Mouse (Mus musculus): Measurements from ENCODE around the gene Birc7. TPM values are rescaled to one million over a fixed set of nuclear protein-coding genes. Genes with fewer than 3 reads are reported as not detected.

The Birc7 gene
- total RNA-seq, 2 experiments from 2014 or later, result not detected

DNA sequence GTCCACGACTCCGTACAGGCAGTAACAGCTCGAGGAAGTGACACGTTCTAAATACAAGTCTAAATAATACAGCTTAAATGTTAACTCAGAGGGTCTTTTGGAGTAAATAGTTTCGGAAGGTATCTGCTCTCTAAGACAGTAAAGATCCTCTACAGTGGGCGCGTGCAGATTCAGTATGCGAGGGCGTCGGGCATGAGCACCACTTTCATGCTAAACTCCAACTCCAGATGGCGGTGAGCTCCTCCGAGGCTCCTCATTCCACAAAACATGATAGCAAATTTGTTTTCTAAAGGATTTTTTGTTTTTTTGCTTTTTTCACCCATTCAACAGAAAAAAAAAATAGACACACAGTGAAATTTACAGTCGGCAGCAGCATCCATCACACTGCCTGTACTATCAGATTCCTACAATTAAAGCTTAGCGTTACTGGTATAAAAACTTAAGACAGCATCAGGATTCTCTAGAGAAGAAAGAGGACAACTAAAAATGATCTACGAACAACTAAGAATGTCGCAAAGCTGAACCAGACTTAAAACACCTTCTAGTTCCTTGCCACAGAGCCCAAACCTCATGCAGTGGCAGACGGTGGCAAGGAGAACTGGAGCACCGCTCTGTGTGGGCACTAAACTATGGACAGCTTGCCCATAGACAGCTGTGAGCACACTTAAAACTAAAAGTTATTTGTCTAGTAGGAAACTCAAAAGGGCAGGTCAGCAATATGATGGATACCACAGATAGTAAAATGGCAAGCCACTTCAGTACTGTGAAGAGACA, 24.2 kb upstream of the Birc7 start:
- DNase-seq (ENCODE audit: low spot score in 2 of 2), result peak in 1 of 2 experiments; percentile 35

DNA sequence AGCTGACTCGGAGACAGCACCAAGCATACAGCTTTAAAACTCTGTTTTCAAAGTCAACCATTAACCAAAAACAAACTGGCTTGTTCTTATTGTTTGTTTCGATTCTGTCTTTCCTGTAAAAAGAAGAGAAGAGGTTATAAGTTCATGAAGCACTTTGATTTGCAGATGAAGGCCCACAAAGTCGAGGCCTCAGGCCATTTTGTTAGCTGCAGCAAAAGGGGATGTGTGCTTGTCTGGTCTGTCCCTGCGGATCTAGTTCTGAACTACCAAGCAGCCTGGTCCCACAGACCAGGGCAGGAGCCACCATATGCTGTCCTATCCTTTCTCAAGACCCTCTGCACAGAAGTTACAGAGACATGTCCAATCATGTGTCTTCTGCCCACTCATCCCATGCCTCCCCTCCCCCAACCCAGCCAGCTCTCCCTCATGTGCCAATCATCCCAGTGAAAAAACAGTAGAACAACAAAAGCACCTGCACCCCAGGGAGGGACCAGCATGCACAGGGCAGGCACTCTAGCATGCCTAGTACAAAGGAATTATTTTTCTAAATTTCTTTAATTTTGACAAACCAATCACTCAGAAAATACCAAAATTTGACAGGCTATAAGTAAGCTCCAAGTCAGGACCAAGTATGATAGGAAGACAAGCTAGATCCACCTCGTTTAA, 23.1 kb upstream of the Birc7 start:
- no peak for DNase-seq (ENCODE audit: low spot score in 2 of 2)

DNA sequence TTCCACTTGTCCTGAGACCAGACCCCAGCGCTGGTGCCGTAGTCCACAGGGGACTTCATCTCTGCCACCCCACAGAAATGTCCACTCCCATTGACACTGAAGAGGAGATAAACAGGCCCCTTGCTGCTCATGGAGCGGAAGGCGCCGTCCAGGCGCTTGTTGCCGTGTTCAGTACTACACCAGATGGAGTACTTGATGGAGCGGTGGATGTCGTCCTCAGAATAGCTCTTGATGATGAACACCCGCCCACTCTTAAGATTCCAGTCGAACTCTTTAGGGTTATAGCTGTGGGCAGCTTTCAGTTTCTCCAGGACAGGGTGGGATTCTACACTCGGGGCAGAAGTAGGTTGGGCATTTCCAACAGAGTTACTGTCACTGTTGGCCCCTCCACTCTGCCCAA, 17.9 kb upstream of the Birc7 start:
- no peak for DNase-seq (ENCODE audit: low spot score in 2 of 2)

DNA sequence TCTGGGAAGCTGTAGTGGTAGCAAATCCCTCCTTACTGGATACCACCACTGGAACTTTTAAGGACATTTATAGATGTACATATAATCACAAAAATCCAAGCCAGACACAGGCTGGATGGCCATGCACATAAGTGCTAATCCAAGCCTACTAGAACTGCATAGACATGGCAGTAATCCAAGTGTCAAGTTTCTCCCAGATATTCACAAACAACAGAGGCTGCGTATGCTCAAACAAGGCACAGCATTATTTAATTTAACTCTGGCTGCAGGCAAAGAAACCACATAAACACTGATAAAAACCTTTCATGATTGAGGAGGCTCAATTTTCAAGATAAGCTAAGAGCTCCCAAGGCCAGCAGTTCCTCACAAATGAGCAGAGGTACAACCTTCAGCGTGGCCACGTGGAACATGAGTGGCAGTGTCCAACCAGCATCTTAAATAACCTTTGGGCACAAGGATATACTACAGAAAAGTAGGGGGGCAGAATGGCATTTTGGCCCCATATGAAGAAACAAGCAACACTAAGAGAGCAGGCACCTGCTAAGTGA, 12.9 kb upstream of the Birc7 start:
- no peak for DNase-seq (ENCODE audit: low spot score in 2 of 2)

DNA sequence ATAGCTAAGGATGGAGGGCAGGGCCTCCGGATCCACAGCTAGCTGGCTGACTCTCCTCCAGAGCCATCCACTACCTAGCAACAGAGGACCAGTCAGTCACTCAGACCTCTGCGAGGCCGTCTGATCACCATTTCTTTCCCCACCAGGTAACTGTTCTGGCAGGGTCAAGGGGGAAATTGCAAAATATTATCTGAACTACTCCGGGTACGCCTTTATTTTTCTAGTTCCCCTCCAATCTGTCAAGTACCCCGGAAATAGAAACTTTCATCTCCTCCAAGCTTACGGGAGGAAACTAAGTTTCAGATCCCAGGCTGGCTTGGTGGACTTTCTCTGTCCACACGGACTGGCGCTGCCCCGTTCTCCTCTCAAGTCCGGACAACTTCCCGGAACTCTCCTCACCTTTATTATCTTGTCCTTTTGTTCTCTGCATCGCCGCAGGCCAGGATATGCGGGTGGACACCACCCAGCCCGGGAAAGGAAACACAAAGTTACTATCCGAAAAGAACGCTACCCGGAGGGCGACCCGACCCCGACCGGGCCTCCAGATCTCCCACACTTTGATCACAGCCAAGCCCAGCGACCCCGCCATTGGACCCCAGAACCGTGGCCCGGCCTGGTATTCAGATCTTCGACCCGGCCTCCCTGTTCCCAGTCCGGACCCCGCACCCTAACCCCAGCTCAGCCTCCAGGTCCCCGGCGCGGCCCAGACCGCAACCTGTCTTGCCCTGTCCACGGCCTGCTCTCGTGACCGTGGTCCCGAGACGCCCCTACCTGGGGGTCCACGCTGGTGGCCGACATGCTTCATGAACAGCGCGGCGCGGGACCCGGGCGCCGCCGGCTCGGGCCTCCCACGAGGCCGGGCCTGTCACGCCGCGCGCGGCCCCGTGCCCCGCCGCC, 8.7 kb upstream of the Birc7 start:
- peak in 1 of 2 experiments; percentile 19 for DNase-seq (ENCODE audit: low spot score in 2 of 2)

DNA sequence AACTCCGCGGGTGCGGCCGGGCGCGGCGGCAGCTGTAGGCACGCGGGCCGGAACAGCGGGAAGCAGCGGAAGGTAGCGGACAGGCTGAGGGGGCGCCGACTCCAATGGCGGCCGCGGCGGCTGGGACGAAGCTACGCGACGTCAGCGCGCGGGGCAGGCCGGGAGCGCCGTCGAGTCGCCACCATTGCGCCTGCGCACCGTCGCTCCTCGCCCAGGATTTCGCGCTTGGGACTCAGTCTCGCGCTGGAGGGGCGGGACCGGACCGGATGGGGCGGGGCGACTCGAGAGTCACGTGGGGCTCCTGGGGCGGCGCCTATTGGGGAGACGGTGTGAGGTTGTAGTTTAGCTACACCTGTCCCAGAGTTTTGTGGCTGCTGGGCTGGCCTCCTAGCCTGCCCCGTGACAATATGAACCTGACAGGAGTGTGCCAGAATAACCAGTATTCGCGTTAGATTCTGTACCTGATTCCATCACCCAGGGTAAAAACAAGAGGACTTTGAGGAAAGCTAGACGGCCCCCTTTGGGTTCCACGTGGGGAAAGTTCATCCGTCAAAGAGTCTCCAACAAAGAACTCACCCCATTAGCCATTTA, 7.9 kb upstream of the Birc7 start, which contains the start of gene Ythdf1:
TSS of gene Ythdf1 (minus strand) at position 140 of the 591 bp plus-strand sequence.
- DNase-seq (ENCODE audit: low spot score in 2 of 2), result peak; percentile 98

DNA sequence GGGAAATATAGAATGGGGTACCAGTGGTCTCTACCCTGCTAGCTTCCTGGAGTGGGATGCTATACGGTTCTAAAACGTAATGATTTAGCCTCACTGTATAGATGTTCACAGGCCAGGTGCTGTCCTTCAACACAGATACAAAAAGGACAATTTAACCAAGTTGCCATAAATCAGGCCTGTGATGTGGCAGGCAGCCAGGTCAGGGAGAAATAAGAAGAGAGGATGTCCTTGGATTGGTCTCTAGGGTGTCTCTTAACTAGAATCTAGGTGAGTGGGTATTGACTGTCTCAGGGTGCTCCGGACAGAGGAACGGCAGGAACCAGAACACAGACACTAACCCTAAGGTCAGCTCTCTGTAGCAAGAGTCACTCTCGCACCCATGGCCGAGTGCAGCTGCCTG, 6.1 kb upstream of the Birc7 start:
- no peak for DNase-seq (ENCODE audit: low spot score in 2 of 2)

DNA sequence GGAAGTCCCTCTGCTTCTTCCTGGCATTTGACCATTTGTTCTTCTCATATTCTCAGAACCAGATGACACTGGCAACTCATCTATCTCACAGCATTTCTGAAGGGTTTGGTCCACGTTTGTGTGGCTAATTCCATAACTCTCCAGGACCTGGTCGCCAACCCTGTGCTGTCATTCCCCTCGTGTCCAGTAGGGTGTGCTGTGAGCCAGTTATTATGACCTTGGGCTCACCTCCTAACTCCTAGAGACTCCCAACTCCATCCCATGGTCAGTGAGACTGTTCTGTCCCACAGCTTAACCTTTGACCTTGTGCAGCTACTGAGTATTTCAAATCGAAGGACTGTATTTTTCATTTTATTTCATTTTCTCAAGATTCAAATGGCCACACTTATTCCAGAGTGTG, 3.6 kb upstream of the Birc7 start:
- peak; percentile 69 to 79 for DNase-seq (ENCODE audit: low spot score in 2 of 2)

DNA sequence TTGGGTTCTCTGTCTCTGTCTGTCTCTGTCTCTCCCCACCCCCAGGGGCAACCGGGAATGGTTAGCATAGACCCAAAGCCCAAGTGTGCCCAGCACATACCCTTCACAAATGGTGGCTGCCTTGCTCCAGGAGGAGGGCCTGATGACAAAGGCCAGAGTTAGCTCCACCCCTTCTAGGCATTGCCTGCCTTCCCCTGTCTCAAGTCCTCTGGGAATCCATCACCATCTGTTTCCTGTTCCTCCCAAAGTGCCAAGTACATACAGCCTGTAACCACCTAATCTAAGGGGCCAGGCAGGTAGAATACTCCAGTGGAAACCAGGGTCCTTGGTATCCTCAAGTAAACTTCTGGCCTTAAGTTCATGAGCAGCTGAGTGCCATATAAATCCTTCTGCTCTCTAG, 3.6 kb downstream of the Birc7 start:
- DNase-seq (ENCODE audit: low spot score in 2 of 2), result no peak

DNA sequence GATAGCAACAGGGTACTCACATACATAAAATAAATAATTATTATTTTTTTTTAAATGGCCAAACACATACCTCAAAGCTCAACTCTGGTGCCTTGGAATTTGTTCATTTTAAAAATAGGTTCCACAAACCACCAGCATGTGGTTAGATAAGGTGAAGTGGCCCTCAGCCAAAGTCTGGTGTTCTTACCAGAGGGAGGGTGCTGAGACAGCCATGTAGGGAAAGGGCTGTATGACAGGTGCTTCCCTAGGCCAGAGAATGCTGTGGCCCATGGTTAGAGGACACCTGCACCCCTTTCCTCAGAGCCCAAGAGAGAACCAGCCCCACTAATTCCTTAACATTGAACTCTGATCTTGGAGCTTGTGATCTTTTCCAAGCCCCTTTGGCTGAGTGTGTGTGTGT, 11.4 kb downstream of the Birc7 start:
- no peak for DNase-seq (ENCODE audit: low spot score in 2 of 2)

DNA sequence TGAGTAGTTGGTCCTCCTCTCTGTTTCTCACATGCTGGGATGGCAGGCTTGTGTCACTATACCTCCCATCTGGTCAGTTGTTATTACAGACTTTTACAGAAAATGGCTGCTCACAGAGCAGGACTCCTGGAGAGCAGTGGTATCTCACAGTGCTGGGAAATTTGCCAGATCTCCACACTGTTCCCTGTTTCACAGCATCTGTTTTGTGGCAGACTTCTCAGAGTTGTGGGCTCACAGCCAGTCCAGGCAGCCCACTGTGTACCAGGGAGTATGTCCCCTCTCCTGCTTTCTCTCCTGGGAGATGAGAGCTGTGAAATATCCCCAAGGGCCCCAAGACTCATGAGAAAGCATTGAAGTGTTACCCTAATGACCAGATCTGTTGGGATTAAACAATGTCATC, 13.0 kb downstream of the Birc7 start:
- DNase-seq (ENCODE audit: low spot score in 2 of 2), result no peak

DNA sequence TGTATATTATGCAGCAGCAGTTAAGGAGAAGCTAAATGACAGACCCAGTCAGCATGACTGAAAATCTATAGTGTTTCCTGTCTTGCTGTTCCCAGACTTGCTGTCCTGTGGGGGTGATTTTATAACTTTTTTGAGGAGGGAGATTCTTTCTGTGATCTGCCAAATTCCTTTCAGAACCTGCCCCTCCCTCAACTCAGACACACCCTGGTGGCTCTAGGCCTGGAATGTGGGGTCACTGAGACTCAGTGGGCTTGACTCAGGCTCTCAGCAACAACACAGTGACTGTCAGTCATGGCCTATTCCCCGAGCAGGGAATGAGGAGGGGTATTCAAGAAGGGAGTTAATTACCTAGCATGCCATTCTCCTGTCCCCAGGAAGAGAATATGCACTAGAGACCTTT, 21.1 kb downstream of the Birc7 start:
- DNase-seq (ENCODE audit: low spot score in 2 of 2), result no peak

DNA sequence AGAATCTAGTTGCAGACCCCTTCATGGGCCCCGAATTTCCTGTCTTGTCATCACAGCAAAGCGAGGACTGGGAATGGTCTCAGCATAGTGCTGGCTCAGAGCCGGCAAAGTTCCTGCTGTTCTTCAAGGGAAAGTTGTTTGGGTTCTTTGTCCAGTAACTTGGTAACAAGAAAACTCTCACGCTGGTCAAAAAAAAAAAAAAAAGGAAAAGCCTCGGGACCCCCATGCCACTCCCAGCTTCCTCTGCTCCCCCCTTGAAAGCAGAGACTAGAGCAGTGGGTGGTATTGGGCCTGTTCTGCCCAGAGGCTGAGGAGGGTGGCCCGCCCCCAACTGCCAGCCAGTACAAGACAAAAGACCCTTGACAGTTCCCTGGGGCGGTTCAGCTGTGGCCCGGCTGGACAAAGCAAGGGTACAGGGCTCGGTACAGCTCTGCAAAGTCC, 23.9 kb downstream of the Birc7 start:
- no peak for DNase-seq (ENCODE audit: low spot score in 2 of 2)

DNA sequence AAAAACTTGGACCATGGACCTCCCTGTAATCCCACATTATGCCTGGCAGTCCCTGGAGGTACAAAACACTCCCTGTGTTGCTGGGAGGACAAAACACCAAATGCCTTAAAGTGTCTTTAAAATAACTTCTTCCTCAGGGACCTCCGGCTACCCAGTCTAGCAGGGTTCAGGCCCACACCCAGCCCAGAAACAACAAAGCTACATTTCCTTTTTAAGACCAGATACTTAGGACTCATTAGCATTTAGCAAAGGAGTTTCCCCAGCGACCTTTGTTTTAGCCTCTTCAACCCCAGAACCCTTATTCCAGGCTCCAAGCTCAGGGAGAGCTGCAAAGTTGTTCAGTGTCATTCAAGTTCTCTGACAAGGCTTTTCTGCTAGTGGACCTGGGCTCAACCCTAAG, 24.8 kb downstream of the Birc7 start:
- DNase-seq (ENCODE audit: low spot score in 2 of 2), result no peak

DNA sequence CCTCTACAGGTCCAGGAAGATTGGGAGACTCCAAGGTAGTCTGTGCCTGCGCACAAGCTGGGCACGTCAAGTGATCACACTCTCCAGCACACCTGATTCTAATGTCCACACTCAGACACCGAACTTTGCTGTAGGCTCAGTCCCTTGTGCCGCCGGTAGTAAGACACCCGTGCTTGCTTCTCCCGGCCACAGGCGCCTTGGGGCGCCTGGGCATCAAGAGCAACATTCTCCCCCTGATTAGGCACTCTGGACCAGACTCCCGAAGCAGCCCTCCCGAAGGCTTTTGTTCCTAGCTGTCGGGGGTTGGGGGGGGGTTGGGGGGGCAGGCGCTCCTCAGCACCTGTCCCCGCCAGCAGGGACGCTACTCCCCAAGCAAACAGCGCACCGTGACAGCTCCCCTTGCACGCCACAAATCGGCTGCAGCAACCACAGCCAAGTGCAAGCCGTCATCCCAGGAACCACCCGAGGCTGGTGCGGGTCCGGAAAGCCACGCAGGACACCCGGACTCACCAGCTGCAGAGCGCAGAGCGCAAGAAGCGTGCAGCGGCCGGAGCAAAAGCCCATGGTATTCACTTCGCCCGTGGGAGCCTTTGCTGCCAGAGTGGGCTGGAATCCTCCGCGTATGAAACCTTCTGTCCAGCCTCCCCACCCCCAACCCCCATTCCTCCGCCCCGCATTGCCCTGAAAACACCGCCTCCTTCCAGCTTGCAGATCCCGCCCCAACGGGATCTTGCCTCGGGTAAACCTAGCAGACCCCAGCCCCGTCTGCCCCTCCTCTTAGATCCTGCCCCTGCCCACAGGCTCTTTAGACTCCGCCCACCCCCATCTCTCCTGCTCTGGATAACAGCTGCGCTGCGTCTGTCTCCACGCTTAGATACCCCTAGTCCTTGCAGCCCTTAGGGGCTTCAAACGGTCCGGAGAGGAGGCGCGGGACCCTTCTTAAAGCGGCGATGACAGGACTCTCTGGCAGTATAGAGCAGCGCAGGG, 25.5 kb downstream of the Birc7 start, which contains the start of gene Nkain4:
TSS of gene Nkain4 (minus strand) at position 639 of the 987 bp plus-strand sequence.
- DNase-seq (ENCODE audit: low spot score in 2 of 2), result peak; percentile 39 to 50

DNA sequence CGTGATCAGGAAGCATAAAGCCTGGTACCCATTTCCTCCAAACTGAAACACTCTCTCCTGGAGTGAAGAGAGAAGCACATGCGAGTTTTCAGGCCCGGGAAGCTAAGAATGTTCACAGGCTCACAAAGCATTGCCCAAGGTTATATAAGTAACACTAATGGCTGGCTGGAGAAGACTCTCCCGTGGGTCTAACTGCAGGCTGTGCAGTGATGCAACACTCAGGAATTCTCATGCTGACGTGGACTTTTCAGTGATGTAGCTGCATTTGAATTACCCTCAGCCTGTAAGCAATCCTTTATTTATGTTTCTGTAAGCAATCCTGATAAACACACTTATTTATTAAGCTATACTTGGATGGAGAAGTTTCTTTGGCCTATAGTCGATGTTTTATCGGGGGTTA, 30.8 kb downstream of the Birc7 start:
- DNase-seq (ENCODE audit: low spot score in 2 of 2), result no peak

DNA sequence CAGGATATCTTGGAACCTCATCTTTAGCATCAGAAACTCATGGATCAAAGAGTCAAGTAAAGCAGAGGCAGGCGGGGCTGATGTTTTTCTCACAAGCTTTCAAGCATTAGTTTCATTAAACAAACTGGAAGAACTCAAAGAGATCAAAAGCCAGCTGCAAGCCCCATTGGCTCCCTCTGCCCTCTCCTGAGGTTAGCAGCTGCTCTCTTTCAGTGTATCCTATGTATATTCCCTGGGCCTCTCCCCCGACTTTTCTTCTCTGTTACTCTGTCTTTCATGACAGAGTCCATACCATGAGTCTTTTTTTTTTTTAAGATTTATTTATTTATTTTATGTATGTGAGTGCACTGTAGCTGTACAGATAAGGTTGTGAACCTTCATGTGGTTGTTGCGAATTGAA, 31.4 kb downstream of the Birc7 start:
- DNase-seq (ENCODE audit: low spot score in 2 of 2), result no peak

DNA sequence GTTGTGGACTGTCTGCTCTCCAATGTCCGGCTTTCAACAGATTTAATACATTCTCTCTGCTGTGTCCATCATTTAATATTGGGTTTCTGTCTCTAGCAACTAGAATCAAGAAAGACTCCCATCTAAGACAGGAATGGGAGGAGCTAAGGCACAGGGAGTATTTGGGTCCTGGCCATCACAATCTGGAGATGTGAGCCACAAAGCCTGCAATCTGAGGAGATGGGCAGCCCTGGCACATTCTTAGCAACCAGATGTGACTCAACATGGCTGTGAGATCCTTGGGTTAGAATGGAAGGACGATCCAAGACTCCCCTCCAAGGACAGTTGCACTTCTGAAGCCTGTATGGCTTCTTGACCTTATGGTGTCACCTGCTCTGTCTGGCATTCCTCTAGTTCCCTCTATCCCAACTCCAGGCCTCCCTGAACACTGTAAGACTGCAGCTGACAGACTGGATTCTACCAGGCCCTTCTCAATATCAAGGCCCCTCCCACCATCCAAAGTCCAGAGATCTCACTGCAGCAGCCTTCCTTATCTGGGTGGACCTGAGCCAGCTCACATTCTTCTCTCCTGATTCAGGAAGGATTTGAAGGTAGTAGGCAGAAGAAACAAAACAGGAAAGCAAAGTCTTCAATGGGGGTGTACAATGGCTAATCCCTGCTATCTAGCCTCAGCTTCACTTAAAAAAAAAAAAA, 33.9 kb downstream of the Birc7 start:
- DNase-seq (ENCODE audit: low spot score in 2 of 2), result no peak

DNA sequence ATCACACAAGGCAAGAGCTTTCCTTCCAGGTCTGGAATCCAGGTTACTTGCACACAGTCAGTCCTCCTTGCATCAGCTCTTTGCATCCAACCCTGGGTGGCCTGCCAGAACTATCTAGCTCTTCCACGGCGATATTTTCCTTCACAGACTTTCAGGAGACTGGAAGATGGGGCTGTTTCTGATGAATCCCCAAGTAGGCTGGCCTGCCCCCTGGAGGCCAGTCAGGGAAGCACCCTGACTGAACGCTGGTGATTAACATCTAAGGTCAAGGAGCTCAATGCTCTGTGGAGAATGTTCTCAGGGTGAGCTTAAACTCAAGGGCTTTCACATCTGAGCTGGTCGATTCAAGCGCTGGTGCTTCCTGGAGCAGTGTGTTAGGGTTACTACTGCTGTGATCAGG, 35.1 kb downstream of the Birc7 start:
- DNase-seq (ENCODE audit: low spot score in 2 of 2), result peak; percentile 78 to 83
